Mouse (Mus musculus): ENCODE data around the gene Trappc11. TPM values are rescaled to one million over a fixed set of nuclear protein-coding genes. Genes with fewer than 3 reads are reported as not detected.

Gene Trappc11
- polyA plus RNA-seq (2015; fragmentation: Nextera tagmentation; extraction: Ambion mirVana), result 18.1 and 19.1 TPM in 2 replicates

GRCm38 (mm10) chr8:47533344-47534125 lies at the start of gene Trappc11, which contains the start of gene Rwdd4a:
Trappc11 (minus strand) TSS chr8:47533470.
Rwdd4a (plus strand) TSS chr8:47533664.
- Histone ChIP-seq H3K9ac (peak within 1 kb of the TSS; percentile 95), H3K9me3 (no peaks in the 10 kb centered on the region), H3K36me3 (peaks cover 39% of the 10 kb centered on the region), H3K4me3 (peak within 1 kb of the TSS; percentile 92), H3K4me1 (peaks cover 30% of the 10 kb centered on the region), H3K27ac (replicated peaks) (peak within 1 kb of the TSS; percentile 90), H3K4me2 (peak within 1 kb of the TSS; percentile 92), H3K27me3 (replicated peaks) (no peaks in the 10 kb centered on the region)
- ATAC-seq (ENCODE audit: extremely low read depth, insufficient number of reproducible peaks, low FRiP score, low TSS enrichment), result peak; percentile 99
- under 1% methylated on average over 65 of the region's 65 CpGs for WGBS

GRCm38 (mm10) chr8:47581454-47581853 lies 48.2 kb upstream of the Trappc11 start:
- no peak overlapping the region for H3K4me3 ChIP-seq
- H3K27me3 ChIP-seq (replicated peaks), result no peaks in the 10 kb centered on the region
- no peak overlapping the region for H3K27ac ChIP-seq (replicated peaks)
- WGBS, result 80% methylated on average over 7 of the region's 7 CpGs
- H3K4me2 ChIP-seq, result no peak overlapping the region
- no peak for ATAC-seq (ENCODE audit: extremely low read depth, insufficient number of reproducible peaks, low FRiP score, low TSS enrichment)
- H3K36me3 ChIP-seq, result no peaks in the 10 kb centered on the region
- no peaks in the 10 kb centered on the region for H3K9me3 ChIP-seq
- no peak overlapping the region for H3K9ac ChIP-seq
- peaks cover 5% of the 10 kb centered on the region for H3K4me1 ChIP-seq

- no peak overlapping the region for H3K27ac ChIP-seq (replicated peaks)
- no peaks in the 10 kb centered on the region for H3K27me3 ChIP-seq (replicated peaks)
- H3K36me3 ChIP-seq, result no peaks in the 10 kb centered on the region
- ATAC-seq (ENCODE audit: extremely low read depth, insufficient number of reproducible peaks, low FRiP score, low TSS enrichment), result no peak
- no peak overlapping the region for H3K4me2 ChIP-seq
- 84% methylated on average over 7 of the region's 7 CpGs for WGBS
- H3K9me3 ChIP-seq, result no peaks in the 10 kb centered on the region; the same call in 1 of the 2 replicates
- no peaks in the 10 kb centered on the region for H3K4me1 ChIP-seq
- H3K4me3 ChIP-seq, result no peak overlapping the region
- H3K9ac ChIP-seq, result no peak overlapping the region
Measured at GRCm38 (mm10) chr8:47573482-47573881, 40.2 kb upstream of the Trappc11 start.

- H3K36me3 ChIP-seq, result no peaks in the 10 kb centered on the region
- no peak overlapping the region for H3K4me2 ChIP-seq
- no peak overlapping the region for H3K9ac ChIP-seq
- WGBS, result 83% methylated on average over 6 of the region's 6 CpGs
- H3K4me3 ChIP-seq, result no peak overlapping the region
- ATAC-seq (ENCODE audit: extremely low read depth, insufficient number of reproducible peaks, low FRiP score, low TSS enrichment), result no peak
- no peaks in the 10 kb centered on the region for H3K4me1 ChIP-seq
- no peaks in the 10 kb centered on the region for H3K27me3 ChIP-seq (replicated peaks)
- H3K9me3 ChIP-seq, result no peaks in the 10 kb centered on the region
- H3K27ac ChIP-seq (replicated peaks), result no peak overlapping the region
Measured at GRCm38 (mm10) chr8:47570161-47570560, 36.9 kb upstream of the Trappc11 start.

- H3K27ac ChIP-seq (replicated peaks), result no peak overlapping the region
- 63% methylated on average over 5 of the region's 5 CpGs for WGBS
Measured at GRCm38 (mm10) chr8:47568098-47568497, 34.8 kb upstream of the Trappc11 start.

GRCm38 (mm10) chr8:47566551-47566950 lies 33.3 kb upstream of the Trappc11 start:
- H3K27ac ChIP-seq (replicated peaks), result no peak overlapping the region
- no peak overlapping the region for H3K4me3 ChIP-seq
- no peak overlapping the region for H3K4me2 ChIP-seq
- H3K36me3 ChIP-seq, result no peaks in the 10 kb centered on the region
- no peaks in the 10 kb centered on the region for H3K4me1 ChIP-seq
- no peaks in the 10 kb centered on the region for H3K9me3 ChIP-seq
- H3K27me3 ChIP-seq (replicated peaks), result no peaks in the 10 kb centered on the region
- H3K9ac ChIP-seq, result no peak overlapping the region
- WGBS, result 80% methylated on average over 6 of the region's 6 CpGs
- no peak for ATAC-seq (ENCODE audit: extremely low read depth, insufficient number of reproducible peaks, low FRiP score, low TSS enrichment)

More at GRCm38 (mm10) chr8:47568098-47568497, 34.8 kb upstream of the Trappc11 start:
- ATAC-seq (ENCODE audit: extremely low read depth, insufficient number of reproducible peaks, low FRiP score, low TSS enrichment), result no peak
- Histone ChIP-seq H3K9me3 (no peaks in the 10 kb centered on the region), H3K4me3 (no peak overlapping the region), H3K36me3 (no peaks in the 10 kb centered on the region), H3K27me3 (replicated peaks) (no peaks in the 10 kb centered on the region), H3K4me2 (no peak overlapping the region), H3K4me1 (no peaks in the 10 kb centered on the region), H3K9ac (no peak overlapping the region)

GRCm38 (mm10) chr8:47560801-47561200 lies 27.5 kb upstream of the Trappc11 start:
- Histone ChIP-seq H3K27ac (replicated peaks) (no peak overlapping the region), H3K36me3 (no peaks in the 10 kb centered on the region), H3K9me3 (no peaks in the 10 kb centered on the region), H3K4me1 (peaks cover 6% of the 10 kb centered on the region), H3K9ac (no peak overlapping the region), H3K27me3 (replicated peaks) (no peaks in the 10 kb centered on the region), H3K4me2 (no peak overlapping the region), H3K4me3 (no peak overlapping the region)
- 84% methylated on average over 7 of the region's 7 CpGs for WGBS
- ATAC-seq (ENCODE audit: extremely low read depth, insufficient number of reproducible peaks, low FRiP score, low TSS enrichment), result no peak

GRCm38 (mm10) chr8:47558274-47558673 lies 25.0 kb upstream of the Trappc11 start:
- Histone ChIP-seq H3K27ac (replicated peaks) (no peak overlapping the region), H3K36me3 (peaks cover 8% of the 10 kb centered on the region), H3K4me1 (peaks cover 6% of the 10 kb centered on the region), H3K9ac (no peak overlapping the region), H3K9me3 (no peaks in the 10 kb centered on the region), H3K27me3 (replicated peaks) (no peaks in the 10 kb centered on the region), H3K4me2 (no peak overlapping the region), H3K4me3 (no peak overlapping the region)
- no peak for ATAC-seq (ENCODE audit: extremely low read depth, insufficient number of reproducible peaks, low FRiP score, low TSS enrichment)
- WGBS, result 14% methylated on average over 7 of the region's 7 CpGs

GRCm38 (mm10) chr8:47556446-47556845 lies 23.2 kb upstream of the Trappc11 start:
- no peak overlapping the region for H3K27ac ChIP-seq (replicated peaks)
- no peak overlapping the region for H3K4me2 ChIP-seq
- no peak for ATAC-seq (ENCODE audit: extremely low read depth, insufficient number of reproducible peaks, low FRiP score, low TSS enrichment)
- no peaks in the 10 kb centered on the region for H3K9me3 ChIP-seq
- H3K36me3 ChIP-seq, result peaks cover 16% of the 10 kb centered on the region
- H3K4me3 ChIP-seq, result no peak overlapping the region
- WGBS, result 70% methylated on average over 7 of the region's 7 CpGs
- no peaks in the 10 kb centered on the region for H3K27me3 ChIP-seq (replicated peaks)
- H3K4me1 ChIP-seq, result peaks cover 6% of the 10 kb centered on the region
- no peak overlapping the region for H3K9ac ChIP-seq

- 83% methylated on average over 6 of the region's 6 CpGs for WGBS
- peaks cover 5% of the 10 kb centered on the region for H3K4me1 ChIP-seq
- no peak overlapping the region for H3K4me3 ChIP-seq
Measured at GRCm38 (mm10) chr8:47553613-47554012, 20.3 kb upstream of the Trappc11 start.

GRCm38 (mm10) chr8:47547102-47547501 lies 13.8 kb upstream of the Trappc11 start:
- no peaks in the 10 kb centered on the region for H3K27me3 ChIP-seq (replicated peaks)

More at GRCm38 (mm10) chr8:47553613-47554012, 20.3 kb upstream of the Trappc11 start:
- Histone ChIP-seq H3K36me3 (peaks cover 43% of the 10 kb centered on the region), H3K27me3 (replicated peaks) (no peaks in the 10 kb centered on the region), H3K27ac (replicated peaks) (no peak overlapping the region), H3K9me3 (no peaks in the 10 kb centered on the region), H3K4me2 (no peak overlapping the region), H3K9ac (no peak overlapping the region)
- no peak for ATAC-seq (ENCODE audit: extremely low read depth, insufficient number of reproducible peaks, low FRiP score, low TSS enrichment)

GRCm38 (mm10) chr8:47544094-47544493 lies 10.8 kb upstream of the Trappc11 start:
- no peak for ATAC-seq (ENCODE audit: extremely low read depth, insufficient number of reproducible peaks, low FRiP score, low TSS enrichment)

More at GRCm38 (mm10) chr8:47547102-47547501, 13.8 kb upstream of the Trappc11 start:
- ATAC-seq (ENCODE audit: extremely low read depth, insufficient number of reproducible peaks, low FRiP score, low TSS enrichment), result no peak
- 95% methylated on average over 10 of the region's 10 CpGs for WGBS
- Histone ChIP-seq H3K9ac (no peak overlapping the region), H3K4me3 (no peak overlapping the region), H3K36me3 (peaks cover 93% of the 10 kb centered on the region), H3K9me3 (no peaks in the 10 kb centered on the region), H3K4me2 (no peak overlapping the region), H3K4me1 (no peaks in the 10 kb centered on the region), H3K27ac (replicated peaks) (no peak overlapping the region)

More at GRCm38 (mm10) chr8:47544094-47544493, 10.8 kb upstream of the Trappc11 start:
- no peak overlapping the region for H3K4me2 ChIP-seq
- no peak overlapping the region for H3K9ac ChIP-seq
- no peak overlapping the region for H3K4me3 ChIP-seq
- 90% methylated on average over 5 of the region's 5 CpGs for WGBS
- peaks cover 7% of the 10 kb centered on the region; the same call in 1 of the 2 replicates for H3K4me1 ChIP-seq
- H3K9me3 ChIP-seq, result no peaks in the 10 kb centered on the region
- no peaks in the 10 kb centered on the region for H3K27me3 ChIP-seq (replicated peaks)
- H3K36me3 ChIP-seq, result peaks cover 86% of the 10 kb centered on the region
- no peak overlapping the region for H3K27ac ChIP-seq (replicated peaks)
